Mouse (Mus musculus) CD4-positive helper T cell, adult 2 months (primary cell): ENCODE data around the gene Cope.

Source experiments
- DNase-seq: peaks from one replicate; pipeline ENCODE4 v3.0.0-alpha.2; 2012; ENCODE audit warnings: low read depth, missing footprints, low spot score

Cope gene

GRCm38 (mm10) chr8:70302358-70302890, at the start of gene Cope, which contains the start of gene Ddx49:
Gene Cope (plus strand): TSS chr8:70302518.
Gene Ddx49 (minus strand): TSS chr8:70302489.
- peak; percentile 94 for DNase-seq

- DNase-seq: no peak
These were observed 47.7 kb upstream of the Cope start for GRCm38 (mm10) chr8:70254628-70255027.

- DNase-seq: no peak
These were observed 44.9 kb upstream of the Cope start for GRCm38 (mm10) chr8:70257456-70257855.

GRCm38 (mm10) chr8:70258600-70258999, 43.7 kb upstream of the Cope start:
- DNase-seq: no peak

GRCm38 (mm10) chr8:70259043-70259442, 43.3 kb upstream of the Cope start:
- no peak for DNase-seq

GRCm38 (mm10) chr8:70267674-70268073, 34.6 kb upstream of the Cope start:
- DNase-seq: no peak

GRCm38 (mm10) chr8:70268311-70268710, 34.0 kb upstream of the Cope start:
- no peak for DNase-seq

GRCm38 (mm10) chr8:70268799-70269565, 33.3 kb upstream of the Cope start:
- DNase-seq: peak; percentile 13

GRCm38 (mm10) chr8:70272949-70273348, 29.4 kb upstream of the Cope start:
- DNase-seq: peak; percentile 24

- no peak for DNase-seq
These were observed 28.0 kb upstream of the Cope start for GRCm38 (mm10) chr8:70274350-70274749.

- no peak for DNase-seq
These were observed 25.8 kb upstream of the Cope start for GRCm38 (mm10) chr8:70276476-70276875.

GRCm38 (mm10) chr8:70278175-70278574, 24.1 kb upstream of the Cope start:
- DNase-seq: no peak

- no peak for DNase-seq
These were observed 23.1 kb upstream of the Cope start for GRCm38 (mm10) chr8:70279266-70279665.

- DNase-seq: no peak
These were observed 21.3 kb upstream of the Cope start for GRCm38 (mm10) chr8:70281001-70281400.

- DNase-seq: peak; percentile 86
These were observed 19.6 kb upstream of the Cope start, which contains the start of gene Homer3 for GRCm38 (mm10) chr8:70282603-70283135. Gene Homer3 (plus strand): TSS chr8:70282827.

GRCm38 (mm10) chr8:70283136-70284077, 18.9 kb upstream of the Cope start:
- no peak for DNase-seq

- DNase-seq: no peak
These were observed 17.9 kb upstream of the Cope start for GRCm38 (mm10) chr8:70284421-70284820.

- no peak for DNase-seq
These were observed 17.0 kb upstream of the Cope start for GRCm38 (mm10) chr8:70285304-70285703.

GRCm38 (mm10) chr8:70286737-70287136, 15.6 kb upstream of the Cope start:
- peak; percentile 28 for DNase-seq

- DNase-seq: no peak
These were observed 8.3 kb upstream of the Cope start for GRCm38 (mm10) chr8:70293988-70294405.

- DNase-seq: no peak
These were observed 1.4 kb upstream of the Cope start for GRCm38 (mm10) chr8:70300881-70301280.

GRCm38 (mm10) chr8:70302901-70303300, 583 bp downstream of the Cope start:
- DNase-seq: no peak
